Mouse (Mus musculus) kidney, postnatal 14 days (tissue): Measurements from ENCODE around the gene Cpb2.

Experiments
- DNase-seq: peaks from one replicate; pipeline ENCODE4 v3.0.0; 2022; ENCODE audit warnings: mixed read lengths

Cpb2 gene

GRCm38 (mm10) chr14:75246024-75247000, 4.2 kb downstream of the Cpb2 start:
- no peak for DNase-seq

GRCm38 (mm10) chr14:75250432-75250831, 8.3 kb downstream of the Cpb2 start:
- DNase-seq: no peak

- DNase-seq: peak; percentile 15
Observed at GRCm38 (mm10) chr14:75256521-75256920, 14.4 kb downstream of the Cpb2 start.

- no peak for DNase-seq
Observed at GRCm38 (mm10) chr14:75269531-75269930, 27.4 kb downstream of the Cpb2 start.

GRCm38 (mm10) chr14:75279716-75280115, 37.6 kb downstream of the Cpb2 start:
- DNase-seq: no peak

- peak; percentile 7 for DNase-seq
Observed at GRCm38 (mm10) chr14:75280406-75280805, 38.3 kb downstream of the Cpb2 start.

- no peak for DNase-seq
Observed at GRCm38 (mm10) chr14:75283609-75284192, 41.6 kb downstream of the Cpb2 start.

- DNase-seq: peak; percentile 96
Observed at GRCm38 (mm10) chr14:75284193-75284915, 42.3 kb downstream of the Cpb2 start, which contains the start of gene Zc3h13. Zc3h13 (plus strand) TSS chr14:75284373.

GRCm38 (mm10) chr14:75301081-75301480, 59.0 kb downstream of the Cpb2 start:
- no peak for DNase-seq

- DNase-seq: no peak
Observed at GRCm38 (mm10) chr14:75303807-75304206, 61.7 kb downstream of the Cpb2 start.

GRCm38 (mm10) chr14:75307855-75308254, 65.8 kb downstream of the Cpb2 start:
- no peak for DNase-seq

- DNase-seq: peak; percentile 29
Observed at GRCm38 (mm10) chr14:75309336-75309992, 67.4 kb downstream of the Cpb2 start.

- DNase-seq: no peak
Observed at GRCm38 (mm10) chr14:75314484-75314883, 72.4 kb downstream of the Cpb2 start.

- DNase-seq: no peak
Observed at GRCm38 (mm10) chr14:75318736-75319135, 76.6 kb downstream of the Cpb2 start.

- no peak for DNase-seq
Observed at GRCm38 (mm10) chr14:75320269-75320668, 78.2 kb downstream of the Cpb2 start.

GRCm38 (mm10) chr14:75323354-75323753, 81.3 kb downstream of the Cpb2 start:
- DNase-seq: no peak

GRCm38 (mm10) chr14:75328062-75328461, 86.0 kb downstream of the Cpb2 start:
- no peak for DNase-seq

GRCm38 (mm10) chr14:75330621-75331020, 88.5 kb downstream of the Cpb2 start:
- no peak for DNase-seq
